Mouse (Mus musculus) layer of hippocampus, adult 8-10 months (tissue): ENCODE measurements around the gene Unc80. TPM values are rescaled to one million over a fixed set of nuclear protein-coding genes. Genes with fewer than 3 reads are reported as not detected.
"Not testable (repeated sequence)": the region's sequence is repeated elsewhere in the genome, so short reads cannot be mapped to it uniquely, and the experiment has no call there.

Experiments used
- DNase-seq, 2 experiments: peaks; one replicate each; pipeline ENCODE4 v3.0.0; 2022; ENCODE audit warnings: low spot score in 2 of 2
- total RNA-seq, 4 experiments: library from RNA; stranded (reverse); gene quantifications; 2 replicates each; pipeline ENCODE4 v1.2.4; 2022

Gene Unc80
- total RNA-seq, 4 experiments from 2014 or later = 194 to 273 (median 232) TPM

DNA sequence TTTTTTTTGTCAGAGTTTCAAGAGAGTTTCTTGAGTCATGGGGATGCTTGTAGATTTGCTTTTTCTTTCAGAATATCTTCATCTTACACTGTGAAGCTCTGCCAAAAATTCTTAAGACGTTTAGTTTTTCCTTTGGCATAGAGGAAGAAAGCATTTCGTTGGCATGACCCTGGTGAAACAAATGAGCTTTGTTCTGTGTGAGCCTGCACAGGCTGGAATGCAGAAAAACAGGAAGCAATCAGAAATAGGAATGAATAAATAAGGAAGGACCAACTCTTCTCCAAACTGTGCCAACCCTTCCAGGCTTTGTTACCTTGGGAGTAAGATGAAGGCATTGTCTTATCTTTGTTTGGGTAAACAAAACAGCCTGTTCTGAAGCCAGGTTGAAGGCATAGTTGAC lies 149.0 kb downstream of the Unc80 start:
- no peak for DNase-seq

DNA sequence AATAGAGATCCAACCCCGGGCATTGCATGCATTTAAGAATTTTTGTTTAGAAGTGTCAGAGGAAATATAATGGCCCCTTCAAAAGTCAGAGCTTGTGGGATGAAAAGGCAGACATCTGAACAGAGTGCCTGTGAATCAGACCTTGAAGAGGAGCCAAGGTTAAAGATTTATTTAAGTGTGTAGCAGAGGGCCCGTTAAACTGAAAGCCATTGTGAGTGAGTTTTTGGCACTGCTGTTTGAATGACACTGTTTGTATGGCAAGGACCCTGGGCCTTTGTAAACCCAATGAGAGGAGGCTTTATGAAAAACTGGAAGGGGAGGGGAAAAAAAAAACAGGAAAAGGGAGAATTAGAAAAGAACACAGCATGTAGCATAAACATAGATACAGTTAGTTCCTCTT lies 170.0 kb downstream of the Unc80 start:
- DNase-seq = no peak

DNA sequence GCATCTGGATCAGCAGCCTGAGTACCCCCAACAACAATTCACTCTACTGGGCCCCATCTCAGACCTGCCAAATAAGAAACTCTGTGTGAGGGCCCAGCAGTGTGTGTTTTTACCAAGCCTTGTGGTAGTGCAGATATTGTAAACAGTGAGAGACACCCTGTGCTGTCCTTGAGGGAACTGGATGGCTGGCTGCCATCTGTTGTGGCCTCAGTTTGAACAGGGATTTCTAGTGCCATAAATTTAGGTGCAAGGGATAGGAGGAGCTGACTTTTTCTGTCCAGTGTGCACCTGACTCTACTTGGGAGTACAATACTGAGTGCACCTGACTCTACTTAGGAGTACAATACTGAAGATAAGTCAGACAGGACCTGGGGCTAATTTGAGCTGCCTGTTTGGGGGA lies 178.7 kb downstream of the Unc80 start:
- DNase-seq = no peak

DNA sequence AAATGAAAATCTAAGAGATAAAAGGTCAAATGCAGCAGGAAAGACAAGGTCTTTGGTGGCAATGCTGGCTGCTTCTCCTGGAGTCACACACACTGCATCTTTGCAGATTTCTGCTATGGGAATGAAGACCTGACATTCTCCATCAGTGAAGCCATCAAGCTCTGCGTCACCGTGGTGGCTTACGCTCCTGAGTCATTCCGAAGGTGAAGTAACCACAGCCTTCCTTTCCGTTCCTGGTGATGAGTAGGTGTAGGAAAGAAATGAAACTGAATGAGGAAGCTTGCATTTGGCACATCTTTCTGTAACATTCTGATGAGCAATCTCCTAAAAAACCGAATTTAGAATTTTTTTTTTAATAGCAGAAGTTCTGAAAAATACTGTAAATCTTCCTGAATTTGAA lies 181.4 kb downstream of the Unc80 start:
- DNase-seq = no peak

DNA sequence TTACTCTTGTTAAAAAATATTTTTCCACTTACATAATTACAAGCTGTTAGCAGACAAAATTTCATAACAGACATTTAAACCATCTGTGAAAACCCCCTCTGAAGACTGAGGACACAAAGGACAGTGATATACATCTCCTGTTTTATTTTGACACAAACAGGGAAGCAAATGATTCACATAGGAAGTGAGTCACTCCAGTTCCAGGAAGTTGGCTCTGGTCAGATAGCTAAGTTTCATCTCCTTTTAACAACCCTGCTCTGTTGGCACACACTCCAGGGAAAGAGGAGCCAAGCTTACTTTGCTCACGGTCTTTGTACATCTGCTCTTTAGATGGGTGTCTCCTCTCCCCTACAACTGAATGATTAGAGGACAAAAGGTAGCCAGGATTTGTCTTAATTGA lies 181.8 kb downstream of the Unc80 start:
- no peak for DNase-seq

DNA sequence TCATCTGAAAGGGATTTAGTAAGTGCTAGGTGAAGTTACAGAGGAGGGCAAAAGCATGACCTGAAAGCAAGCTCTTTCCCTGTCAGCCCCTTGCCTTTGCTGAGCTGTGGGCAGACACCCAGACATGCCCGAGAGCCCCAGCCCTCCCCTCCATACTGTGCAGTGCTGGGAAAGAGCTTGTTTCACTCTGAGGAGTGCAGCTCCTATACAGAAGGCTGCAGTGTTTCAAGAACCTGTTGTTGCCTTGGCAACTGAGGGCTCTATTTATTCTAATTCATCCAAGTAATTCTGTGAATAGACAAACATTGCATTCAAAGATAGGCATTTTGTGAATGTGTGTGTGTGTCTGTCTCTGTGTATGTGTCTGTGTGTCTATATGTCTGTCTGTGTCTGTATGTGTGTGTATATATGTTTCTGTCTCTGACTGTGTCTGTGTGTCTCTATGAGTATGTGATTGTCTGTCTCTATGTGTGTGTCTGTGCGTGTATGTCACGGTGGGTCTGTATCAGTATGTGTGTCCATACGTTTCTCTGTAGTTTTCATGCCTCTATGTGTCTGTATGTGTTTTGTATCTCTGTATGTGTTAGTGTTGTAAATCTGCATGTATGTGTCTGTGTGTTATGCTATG lies 187.1 kb downstream of the Unc80 start:
- DNase-seq = no peak

DNA sequence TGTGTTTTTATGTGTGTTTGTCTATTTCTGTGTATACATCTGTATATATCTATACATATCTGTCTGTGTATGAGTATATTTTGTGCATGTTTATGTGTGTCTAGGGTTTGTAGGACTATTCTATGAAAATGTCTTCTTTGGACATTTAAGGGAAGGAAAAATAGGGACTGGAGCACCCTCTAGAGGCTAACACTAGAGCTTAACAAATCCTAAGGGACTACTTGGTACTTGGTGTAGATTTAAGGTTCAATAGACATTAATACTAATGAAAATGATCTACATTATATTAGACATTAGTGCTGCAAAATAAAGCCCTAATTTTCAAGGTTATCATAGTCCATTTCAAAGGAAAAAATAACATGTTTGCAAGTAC lies 187.6 kb downstream of the Unc80 start:
- DNase-seq = no peak

DNA sequence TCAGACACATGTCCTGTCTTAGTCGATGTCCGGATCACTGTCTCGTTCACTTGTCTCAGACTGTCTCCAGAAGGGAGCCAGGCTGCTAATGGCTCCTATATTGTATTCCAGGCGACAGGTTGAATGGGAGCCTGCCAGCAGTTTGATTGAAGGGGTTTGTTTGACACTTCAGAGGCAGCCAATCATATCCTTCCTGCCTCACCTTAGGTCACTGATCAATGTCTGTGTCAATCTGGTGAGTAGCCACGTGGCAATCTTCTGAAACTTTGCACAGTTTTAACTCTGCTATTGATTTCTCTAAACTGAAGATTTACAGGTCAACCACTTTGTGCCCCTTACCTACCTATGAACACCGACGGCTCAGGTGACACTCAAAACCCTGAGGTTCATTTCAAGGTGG lies 203.3 kb downstream of the Unc80 start:
- no peak for DNase-seq

DNA sequence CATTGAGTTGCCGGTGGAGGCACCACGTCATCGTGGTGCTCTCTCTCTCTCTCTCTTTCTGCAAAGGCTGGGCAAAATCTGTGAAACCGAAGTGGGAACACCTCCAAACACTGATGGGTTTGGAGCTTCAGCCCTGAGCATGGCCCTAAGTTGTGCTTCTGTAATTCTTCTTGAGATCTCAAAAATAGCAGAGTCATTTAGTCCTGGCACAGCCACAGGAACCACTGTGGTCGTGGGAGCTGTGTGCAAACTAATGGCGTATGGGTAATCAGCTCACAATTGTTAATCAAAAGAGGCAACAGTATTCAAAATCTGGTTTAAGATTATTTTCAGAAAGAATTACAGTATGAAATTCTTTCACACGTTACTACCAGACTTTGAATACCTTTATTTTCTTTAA lies 204.6 kb downstream of the Unc80 start:
- no peak for DNase-seq

DNA sequence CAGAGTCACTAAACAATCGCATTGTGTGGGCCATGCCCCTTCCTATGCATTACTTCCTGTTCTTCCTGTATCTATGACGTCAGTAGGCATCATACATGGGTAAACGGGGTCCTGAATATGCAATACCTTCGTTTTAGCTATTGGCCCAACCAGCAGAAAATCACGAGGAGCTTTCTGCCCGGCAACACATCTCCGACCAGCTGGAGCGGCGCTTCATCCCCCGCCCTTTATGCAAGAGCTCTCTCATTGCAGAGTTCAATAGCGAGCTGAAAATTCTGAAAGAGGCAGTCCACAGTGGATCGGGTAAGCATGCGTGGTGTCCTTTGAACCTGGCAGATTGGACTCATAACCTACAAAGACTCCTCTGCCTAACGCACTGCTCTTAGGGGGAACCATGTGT lies 209.8 kb downstream of the Unc80 start:
- no peak for DNase-seq

DNA sequence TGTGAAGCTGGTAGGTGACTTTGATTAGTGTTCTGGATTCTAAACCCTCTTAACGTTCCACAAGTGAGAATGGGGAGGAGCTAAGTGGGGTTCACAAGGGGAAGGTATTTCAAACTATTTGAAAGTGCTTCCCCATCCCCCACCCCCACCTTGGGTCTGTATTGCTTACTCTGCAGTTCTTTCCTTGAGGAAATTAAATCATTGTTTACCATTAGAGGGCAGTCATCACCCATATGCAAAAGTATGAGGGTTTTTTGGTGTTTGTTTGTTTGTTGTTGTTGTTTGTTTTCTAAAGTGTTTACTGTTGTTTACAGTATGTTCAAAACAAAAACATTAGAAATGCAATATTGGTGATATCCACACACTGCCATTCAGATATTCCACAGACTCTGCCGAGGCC lies 210.5 kb downstream of the Unc80 start:
- no peak for DNase-seq

DNA sequence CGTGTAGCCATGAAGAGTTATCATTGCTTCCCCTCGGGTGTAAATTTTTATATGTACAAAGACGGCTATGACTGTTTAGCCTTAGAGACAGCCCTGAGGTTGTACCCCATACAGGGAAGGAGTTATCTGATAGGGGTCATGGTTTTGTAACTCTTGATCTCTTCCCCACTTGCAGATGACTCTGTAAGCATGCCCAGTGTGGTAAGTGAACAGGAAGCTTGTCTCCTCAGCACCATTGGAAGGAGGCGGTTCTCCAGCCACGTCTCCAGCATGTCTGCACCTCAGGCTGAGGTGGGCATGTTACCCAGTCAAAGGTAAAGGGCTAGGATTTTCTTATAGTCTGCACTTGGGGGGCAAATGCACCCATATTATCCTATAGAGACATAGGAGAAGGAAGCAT lies 214.8 kb downstream of the Unc80 start:
- DNase-seq = no peak

DNA sequence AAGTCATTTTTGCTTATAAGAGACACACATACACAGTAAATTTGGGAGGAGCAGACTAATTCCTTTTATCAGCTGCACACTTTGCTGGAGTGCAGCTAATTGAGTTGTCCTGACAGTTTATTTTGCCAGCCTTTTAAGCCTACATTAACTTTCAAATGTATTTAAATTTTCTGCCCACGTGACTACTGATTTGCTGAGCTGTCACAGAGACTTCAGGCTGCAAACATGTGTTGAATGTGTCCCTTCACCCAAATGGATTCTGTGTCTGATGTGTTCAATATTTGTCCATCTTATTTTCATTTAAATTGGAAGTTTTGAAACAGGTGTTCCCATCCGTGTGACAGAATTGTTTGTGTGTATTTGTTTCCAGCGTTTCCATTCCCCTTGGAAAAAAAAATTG lies 223.6 kb downstream of the Unc80 start:
- DNase-seq = no peak

DNA sequence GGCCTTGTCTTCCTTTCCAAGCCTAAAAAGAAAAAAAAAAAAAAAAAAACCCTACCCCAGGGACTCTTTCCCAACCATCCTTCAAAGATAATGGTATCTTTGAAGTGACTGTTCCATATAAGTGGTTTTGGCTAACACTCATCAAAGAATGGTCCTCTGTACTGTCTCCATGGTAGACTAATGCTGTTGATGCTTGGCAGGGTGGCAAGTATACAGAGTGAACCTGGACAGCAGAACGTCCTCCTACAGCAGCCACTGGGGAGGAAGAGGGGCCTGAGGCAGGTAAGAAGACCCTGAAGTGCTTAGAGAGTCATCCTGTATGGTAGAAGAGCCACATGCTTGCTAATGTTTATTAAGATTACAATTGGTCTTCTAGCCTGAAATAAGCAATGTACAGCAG lies 224.1 kb downstream of the Unc80 start:
- DNase-seq = no peak

DNA sequence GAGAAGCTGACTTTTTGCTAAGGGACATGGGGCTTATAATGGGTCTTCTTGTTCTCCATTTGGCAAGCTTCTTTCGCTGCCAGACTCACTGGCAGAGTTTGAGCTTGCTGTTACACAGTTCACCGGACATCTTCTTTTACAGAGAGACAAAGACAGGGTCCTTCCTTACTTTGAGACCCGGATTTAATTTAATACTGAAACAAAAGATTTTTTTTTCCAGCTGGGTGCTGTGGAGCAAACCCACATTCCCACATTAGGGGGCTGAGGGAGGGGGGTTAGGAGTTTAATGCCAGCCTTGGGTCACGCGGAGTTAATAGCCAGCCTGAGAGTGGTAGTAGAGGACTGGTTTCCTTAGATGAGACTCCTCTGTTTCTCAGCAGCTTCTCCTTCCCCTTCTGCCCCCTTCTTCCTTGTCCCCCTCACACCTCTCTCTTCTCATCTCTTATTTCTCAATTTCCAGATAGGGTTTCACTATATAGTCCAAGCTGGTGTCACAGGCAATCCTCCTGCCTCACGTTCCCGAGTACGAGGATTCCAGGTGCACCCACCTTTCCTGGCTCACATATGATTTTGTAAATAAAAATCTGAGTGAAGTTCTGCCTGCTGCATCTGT lies 224.7 kb downstream of the Unc80 start:
- no peak for DNase-seq

DNA sequence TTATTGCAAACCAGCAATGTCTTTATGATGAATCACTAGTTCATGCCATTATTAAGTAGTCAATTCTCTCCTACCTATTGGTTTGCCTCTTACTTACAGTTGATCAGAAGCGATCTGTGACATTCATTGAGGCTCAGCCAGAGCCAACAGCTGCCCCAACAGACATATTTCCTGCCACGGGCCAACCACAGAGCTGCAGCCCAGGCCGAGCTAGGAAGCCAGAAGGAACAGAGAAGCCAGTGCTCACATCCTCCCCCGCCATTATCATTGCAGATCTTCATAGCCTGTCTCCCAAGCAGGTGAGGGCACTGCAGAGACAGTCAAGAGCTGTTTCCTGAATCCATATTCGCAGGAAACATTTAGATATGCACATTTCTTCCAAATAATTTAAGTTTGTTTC lies 226.1 kb downstream of the Unc80 start:
- DNase-seq = no peak

DNA sequence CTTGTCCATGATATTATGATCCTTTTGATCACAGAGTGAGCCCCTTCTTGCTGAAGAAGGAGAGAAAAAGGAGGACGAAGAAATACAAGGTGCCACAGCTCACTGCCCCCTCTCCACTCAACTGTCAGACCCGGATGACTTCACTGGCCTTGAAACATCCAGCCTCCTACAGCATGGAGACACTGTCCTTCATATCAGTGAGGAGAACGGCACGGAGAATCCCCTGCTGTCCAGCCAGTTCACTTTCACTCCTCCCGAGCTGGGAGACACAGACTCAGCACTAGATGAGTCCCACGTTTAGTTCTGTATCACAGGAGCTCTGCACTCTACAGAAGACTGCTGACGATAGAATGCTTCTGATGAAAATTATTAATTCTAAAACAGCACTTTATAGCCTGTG lies 227.1 kb downstream of the Unc80 start:
- no peak for DNase-seq

DNA sequence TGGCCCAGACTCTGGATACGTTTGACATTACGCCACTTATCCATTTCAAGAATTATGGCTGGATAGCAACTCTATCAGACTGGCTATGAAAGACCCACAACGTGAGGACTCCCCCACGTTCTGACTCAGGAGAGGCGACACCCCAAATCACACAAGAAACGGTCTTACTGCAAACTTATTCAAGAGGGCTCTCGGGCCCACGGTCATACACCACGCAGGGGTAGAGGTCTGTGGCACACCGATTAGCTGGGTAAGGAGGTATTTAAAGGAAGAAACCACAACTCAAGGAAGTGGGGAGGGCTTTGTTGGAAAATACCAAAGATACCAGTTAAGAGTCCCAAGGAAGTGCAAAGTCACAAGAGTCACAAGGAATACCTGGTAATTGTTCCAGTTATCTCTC lies 231.5 kb downstream of the Unc80 start:
- DNase-seq = not testable (repeated sequence)

DNA sequence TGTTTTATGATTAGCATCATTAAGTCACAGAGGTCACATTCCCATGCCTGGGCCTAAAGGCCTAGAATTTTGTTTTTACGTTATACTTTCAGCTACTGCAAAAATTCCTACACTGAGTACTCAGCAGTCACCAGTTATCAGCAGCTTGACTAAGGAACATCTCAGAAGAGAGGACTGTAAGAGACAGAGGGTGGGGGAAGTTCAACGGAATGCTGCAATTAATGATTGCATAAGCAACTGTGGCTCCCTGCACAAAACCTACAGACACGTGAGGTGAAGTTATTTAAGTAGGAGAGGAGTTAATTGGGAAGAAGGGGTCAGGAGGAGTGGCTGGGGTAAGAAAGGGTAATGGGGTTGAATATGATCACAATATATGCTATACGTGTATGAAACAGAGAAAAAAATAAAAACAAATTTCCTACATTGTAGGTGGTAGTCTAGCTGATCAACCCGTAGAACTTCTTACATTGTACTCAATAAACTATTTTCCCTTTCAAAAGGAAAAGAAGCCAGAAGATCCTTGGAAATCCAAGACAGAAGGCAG lies 232.1 kb downstream of the Unc80 start:
- no peak for DNase-seq

DNA sequence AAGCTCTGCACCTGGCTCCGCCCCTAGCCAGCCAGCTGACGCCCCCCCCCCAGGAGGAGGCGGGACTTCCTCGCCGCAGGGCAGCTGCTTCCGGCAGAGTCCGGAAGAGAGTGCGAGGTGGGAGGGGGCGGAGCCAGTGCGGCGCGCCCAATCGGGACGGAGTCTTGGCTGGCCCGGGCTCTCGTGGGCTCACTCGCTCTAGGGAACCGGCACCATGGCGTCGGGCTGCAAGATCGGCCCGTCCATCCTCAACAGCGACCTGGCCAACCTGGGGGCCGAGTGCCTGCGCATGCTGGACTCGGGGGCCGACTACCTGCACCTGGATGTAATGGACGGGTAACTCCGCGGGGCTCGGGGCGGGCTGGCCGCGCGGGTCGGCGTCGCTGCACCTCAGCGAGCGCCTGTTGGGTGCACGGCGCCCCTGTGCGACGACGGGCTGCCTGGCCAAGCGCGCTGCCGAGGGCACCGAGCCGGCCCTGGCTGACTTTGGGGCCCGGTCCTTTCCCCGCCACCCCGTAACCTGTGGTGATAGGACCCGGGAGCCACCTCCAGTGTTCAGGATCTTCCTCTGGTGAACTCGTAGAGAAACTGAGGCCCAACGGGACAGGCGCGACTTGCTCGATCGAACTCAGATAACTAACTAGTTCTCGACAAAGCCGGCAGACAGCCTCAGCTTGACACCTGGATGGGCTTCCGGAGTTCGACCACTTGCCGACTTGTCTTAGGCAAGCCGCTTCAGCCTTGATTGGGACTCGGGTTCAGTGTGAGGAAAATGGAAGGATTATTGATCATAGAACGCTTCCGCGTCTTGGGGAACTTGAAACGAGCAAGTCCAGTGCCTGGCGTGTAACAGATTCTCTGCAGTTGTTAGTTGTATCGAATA lies 232.8 kb downstream of the Unc80 start, which contains the start of gene Rpe:
Rpe (plus strand) TSS at position 139 of the 883 bp plus-strand sequence.
- DNase-seq = peak; percentile 86 to 87

DNA sequence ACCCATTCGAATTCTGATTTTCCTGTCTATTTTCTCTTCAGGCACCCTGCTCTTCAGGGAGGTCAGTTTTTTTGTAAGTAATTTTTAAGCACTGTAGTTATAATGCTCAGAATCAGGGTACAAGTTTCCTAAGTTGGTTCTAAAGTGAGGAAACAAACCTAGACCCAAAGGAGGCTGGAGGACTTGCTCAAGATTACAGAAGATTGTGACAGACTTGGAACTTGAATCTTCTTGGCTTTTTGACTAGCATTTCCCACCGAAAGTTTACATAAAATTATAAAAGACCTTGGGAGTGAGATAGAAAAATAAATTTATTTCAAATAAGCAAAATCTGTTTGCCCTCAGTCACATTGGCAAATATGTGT lies 233.4 kb downstream of the Unc80 start:
- DNase-seq = no peak

DNA sequence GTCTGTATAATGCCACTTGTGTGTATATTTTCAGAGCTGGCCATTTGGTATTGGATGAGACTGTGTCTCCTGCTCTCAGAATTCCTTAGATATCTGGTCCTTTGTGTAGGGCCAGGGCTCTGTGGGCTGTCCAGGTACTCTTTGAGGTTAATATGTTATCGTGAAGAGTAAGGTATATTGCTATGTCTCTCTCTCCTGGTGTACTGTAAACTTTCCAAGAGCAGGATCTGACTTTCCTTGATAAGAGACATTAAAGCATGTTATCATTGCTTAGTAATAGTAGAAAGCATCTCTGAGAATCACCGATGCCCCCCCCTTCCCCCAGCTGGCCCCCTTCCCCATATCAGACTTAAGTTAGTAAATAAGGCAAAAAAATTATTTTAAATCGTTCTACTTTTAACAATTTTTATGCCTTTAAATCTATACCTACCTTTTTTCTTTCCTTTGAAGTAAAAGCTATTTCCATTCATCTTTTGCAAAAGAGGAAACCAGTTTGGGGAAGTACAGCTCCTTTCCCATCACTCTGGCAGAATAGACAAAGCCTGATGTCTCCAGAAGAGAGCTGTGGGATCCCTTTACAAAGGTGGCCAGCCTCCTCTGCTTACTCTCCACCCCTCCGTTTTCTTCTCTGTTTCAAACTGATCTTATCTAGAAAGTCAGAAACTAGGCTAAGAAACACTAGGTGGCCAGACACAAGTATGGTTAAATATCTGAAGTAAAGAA lies 234.6 kb downstream of the Unc80 start:
- no peak for DNase-seq
